ENCODE assay signal across 8 mouse cellular contexts in genomic region chr5:31698297-31698726, GRCm38 (mm10). TPM values are rescaled to one million over a fixed set of nuclear protein-coding genes. Genes with fewer than 3 reads are reported as not detected.
A peak's percentile ranks its signal among the peaks of the same experiment; 100 is the strongest.
DNase-seq lines count a peak whose midpoint lies in the region; ATAC-seq and TF ChIP-seq lines count a peak whose summit lies in the region.

No protein-coding gene starts in this region.

- H3K27ac ChIP-seq in brown adipose tissue, adult 24 weeks (replicated peaks; ENCODE audit: low read depth, low read length): peak overlapping the region; percentile 99
- peak overlapping the region; percentile 96 for H3K27ac ChIP-seq in heart, embryonic 13.5 days (replicated peaks)
- H3K27ac ChIP-seq in kidney, postnatal 0 days: peak overlapping the region; percentile 98
- peak overlapping the region; percentile 96 for H3K27ac ChIP-seq in liver, embryonic 12.5 days

- DNase-seq in kidney, postnatal 0 days (ENCODE audit: low spot score): peak; percentile 87
- DNase-seq in naive thymus-derived CD4-positive, alpha-beta T cell, adult 2 months (ENCODE audit: low read depth): peak; percentile 99
- peak; percentile 100 for DNase-seq in splenic B cell, adult 2 months (ENCODE audit: low read depth, low spot score)

- peak overlapping the region; percentile 93 for H3K9ac ChIP-seq in heart, embryonic 13.5 days
- peak overlapping the region; percentile 86 for H3K9ac ChIP-seq in kidney, postnatal 0 days (ENCODE audit: low read depth, low read length)
- peak overlapping the region; percentile 81 for H3K9ac ChIP-seq in liver, embryonic 12.5 days

- peaks cover 14% of the 10 kb centered on the region for H3K36me3 ChIP-seq in heart, embryonic 13.5 days
- no peaks in the 10 kb centered on the region for H3K36me3 ChIP-seq in kidney, postnatal 0 days (ENCODE audit: insufficient read depth, low read length)
- H3K36me3 ChIP-seq in liver, embryonic 12.5 days: peaks cover 21% of the 10 kb centered on the region
- peaks cover 3% of the 10 kb centered on the region; the same call in 1 of the 2 replicates for H3K36me3 ChIP-seq in splenic B cell, adult 2 months (ENCODE audit: control insufficient read depth, insufficient read depth, low read length, poor library complexity, severe bottlenecking)

- peak; percentile 90 for ATAC-seq in CD4-positive, CD25-positive, alpha-beta regulatory T cell, adult 4 months
- ATAC-seq in erythroid progenitor cell, adult 5-6 weeks (replicated peaks; ENCODE audit: low FRiP score, poor library complexity, severe bottlenecking): peak; percentile 75
- ATAC-seq in heart, embryonic 13.5 days (ENCODE audit: extremely low read depth, insufficient number of reproducible peaks, low FRiP score, low TSS enrichment): peak; percentile 55; the same call in 1 of the 2 replicates
- peak; percentile 29 for ATAC-seq in kidney, postnatal 0 days (replicated peaks; ENCODE audit: low FRiP score, low read depth)
- ATAC-seq in liver, embryonic 12.5 days: peak; percentile 72

- TF ChIP-seq CTCF in kidney, postnatal 0 days (IDR thresholded peaks at IDR 0.05; ENCODE audit: low read depth): no peak

- H3K4me3 ChIP-seq in brown adipose tissue, adult 24 weeks (ENCODE audit: insufficient read depth, low read depth, low read length): peak overlapping the region; percentile 95
- peak overlapping the region; percentile 80 for H3K4me3 ChIP-seq in heart, embryonic 13.5 days
- peak overlapping the region; percentile 75 for H3K4me3 ChIP-seq in kidney, postnatal 0 days (replicated peaks; ENCODE audit: low read depth, low read length)
- peak overlapping the region; percentile 88 for H3K4me3 ChIP-seq in liver, embryonic 12.5 days

- no peaks in the 10 kb centered on the region for H3K4me1 ChIP-seq in brown adipose tissue, adult 24 weeks (ENCODE audit: control insufficient read depth, insufficient read depth, insufficient read length, low read length)
- H3K4me1 ChIP-seq in heart, embryonic 13.5 days: peaks cover 17% of the 10 kb centered on the region
- no peaks in the 10 kb centered on the region for H3K4me1 ChIP-seq in kidney, postnatal 0 days (replicated peaks; ENCODE audit: insufficient read depth, low read length)
- H3K4me1 ChIP-seq in liver, embryonic 12.5 days: peaks cover 54% of the 10 kb centered on the region

- H3K27me3 ChIP-seq in heart, embryonic 13.5 days (replicated peaks): no peaks in the 10 kb centered on the region
- no peaks in the 10 kb centered on the region for H3K27me3 ChIP-seq in kidney, postnatal 0 days (ENCODE audit: insufficient read depth, low read length)
- no peaks in the 10 kb centered on the region for H3K27me3 ChIP-seq in liver, embryonic 12.5 days (replicated peaks)
- no peaks in the 10 kb centered on the region for H3K27me3 ChIP-seq in splenic B cell, adult 2 months (ENCODE audit: control insufficient read depth, insufficient read depth, low read length, poor library complexity, severe bottlenecking)

- H3K4me2 ChIP-seq in heart, embryonic 13.5 days: peak overlapping the region; percentile 83
- H3K4me2 ChIP-seq in kidney, postnatal 0 days (ENCODE audit: low read length): peak overlapping the region; percentile 81
- peak overlapping the region; percentile 88 for H3K4me2 ChIP-seq in liver, embryonic 12.5 days

- H3K9me3 ChIP-seq in heart, embryonic 13.5 days: no peaks in the 10 kb centered on the region
- H3K9me3 ChIP-seq in kidney, postnatal 0 days (replicated peaks; ENCODE audit: low read length): no peaks in the 10 kb centered on the region
- no peaks in the 10 kb centered on the region for H3K9me3 ChIP-seq in liver, embryonic 12.5 days (replicated peaks)

- WGBS in heart, embryonic 13.5 days: 5% methylated on average over 16 of the region's 16 CpGs
- 2% methylated on average over 16 of the region's 16 CpGs for WGBS in kidney, postnatal 0 days
- WGBS in liver, embryonic 12.5 days (ENCODE audit: insufficient replicate concordance): 3% methylated on average over 16 of the region's 16 CpGs

RNA-seq across cellular contexts. Expression of gene Babam2, which starts 0.8 kb away (rescaled TPM):
- polyA plus RNA-seq in CD4-positive, CD25-positive, alpha-beta regulatory T cell, adult 4 months (2017; shearing (Covaris generic)): 100 to 1,000 TPM; 104 to 119 TPM
- 70.1 and 71.0 TPM in 2 replicates for polyA plus RNA-seq in brown adipose tissue, adult 24 weeks (2012; ENCODE audit: insufficient read depth, insufficient read length, missing spikeins)
- 35.0 and 46.9 TPM in 2 replicates for total RNA-seq in erythroid progenitor cell, adult 5-6 weeks (2015; ENCODE audit: low replicate concordance)
- 31.0 and 42.6 TPM in 2 replicates for total RNA-seq in erythroid progenitor cell, adult 5-6 weeks (2017; ENCODE audit: low replicate concordance)
- polyA plus RNA-seq in heart, embryonic 13.5 days (2015; fragmentation: Nextera tagmentation; extraction: Ambion mirVana): 43.3 and 63.5 TPM in 2 replicates
- polyA plus RNA-seq in kidney, postnatal 0 days (2015; fragmentation: Nextera tagmentation; extraction: Ambion mirVana): 82.7 and 90.2 TPM in 2 replicates
- polyA plus RNA-seq in liver, embryonic 12.5 days (2016; fragmentation: Nextera tagmentation; extraction: Ambion mirVana): 41.3 and 41.7 TPM in 2 replicates

RNA-seq across cellular contexts. Expression of gene Rbks, which starts 0.9 kb away (rescaled TPM):
- polyA plus RNA-seq in CD4-positive, CD25-positive, alpha-beta regulatory T cell, adult 4 months (2017; shearing (Covaris generic)): 10 to 100 TPM; 18.7 to 19.4 TPM
- polyA plus RNA-seq in brown adipose tissue, adult 24 weeks (2012; ENCODE audit: insufficient read depth, insufficient read length, missing spikeins): 5.5 and 6.1 TPM in 2 replicates
- total RNA-seq in erythroid progenitor cell, adult 5-6 weeks (2015; ENCODE audit: low replicate concordance): 18.0 and 27.7 TPM in 2 replicates
- total RNA-seq in erythroid progenitor cell, adult 5-6 weeks (2017; ENCODE audit: low replicate concordance): 7.6 and 17.1 TPM in 2 replicates
- polyA plus RNA-seq in heart, embryonic 13.5 days (2015; fragmentation: Nextera tagmentation; extraction: Ambion mirVana): 3.7 and 4.1 TPM in 2 replicates
- 11.7 and 12.5 TPM in 2 replicates for polyA plus RNA-seq in kidney, postnatal 0 days (2015; fragmentation: Nextera tagmentation; extraction: Ambion mirVana)
- polyA plus RNA-seq in liver, embryonic 12.5 days (2016; fragmentation: Nextera tagmentation; extraction: Ambion mirVana): 20.7 and 20.8 TPM in 2 replicates

Comparison
In these comparisons a context has a peak if more than half of its experiments do, and no peak if none do; other contexts are left out.
1. Peak in every context shown above with its lines: DNase-seq, ATAC-seq, H3K4me3 ChIP-seq and H3K27ac ChIP-seq.
2. ATAC-seq: peak in every context shown above with its lines; median percentile 90 in CD4-positive, CD25-positive, alpha-beta regulatory T cell, adult 4 months; 75 in erythroid progenitor cell, adult 5-6 weeks; 72 in liver, embryonic 12.5 days; 55 in heart, embryonic 13.5 days; 29 in kidney, postnatal 0 days.